Mouse (Mus musculus) C2C12 (cell line): ENCODE data around the gene Thap8.

ENCODE experiments used
- CEBPB ChIP-seq: IDR thresholded peaks from one replicate; pipeline ENCODE4 v1.6.1; 2011; ENCODE audit warnings: low read depth, mild to moderate bottlenecking, control low read depth, moderate library complexity
- CTCF ChIP-seq: IDR thresholded peaks from one replicate; pipeline ENCODE4 v1.5.1; 2011; ENCODE audit not compliant: control insufficient read depth, insufficient read depth, insufficient read length
- FOSL1 ChIP-seq: IDR thresholded peaks from one replicate; pipeline ENCODE4 v1.8.0; 2011; ENCODE audit warnings: mild to moderate bottlenecking, low read length; ENCODE audit not compliant: poor library complexity, insufficient read depth, severe bottlenecking
- MAX ChIP-seq: IDR thresholded peaks from one replicate; pipeline ENCODE4 v1.6.1; 2011; ENCODE audit warnings: mild to moderate bottlenecking, control low read depth
- MYOG ChIP-seq: IDR thresholded peaks from one replicate; pipeline ENCODE4 v1.6.1; 2011; ENCODE audit not compliant: control insufficient read depth, insufficient read length; ENCODE audit errors: extremely low read depth
- USF1 ChIP-seq: IDR thresholded peaks from one replicate; pipeline ENCODE4 v1.6.1; 2011; ENCODE audit warnings: low read depth, mild to moderate bottlenecking, control low read depth, moderate library complexity

GRCm38 (mm10) chr7:30265531-30265930 is 14.4 kb upstream of the Thap8 start:
- TF ChIP-seq CTCF (no peak), MAX (no peak), FOSL1 (no peak), CEBPB (no peak), MYOG (no peak), USF1 (no peak)
